Mouse (Mus musculus) limb, embryonic 10.5 days (tissue): Measurements from ENCODE around the gene Ypel2. TPM values are rescaled to one million over a fixed set of nuclear protein-coding genes. Genes with fewer than 3 reads are reported as not detected.
A peak's percentile ranks its signal among the peaks of the same experiment; 100 is the strongest.
"Not testable (repeated sequence)": the region's sequence is repeated elsewhere in the genome, so short reads cannot be mapped to it uniquely, and the experiment has no call there.

Experiments
- DNase-seq: peaks from one replicate; pipeline ENCODE4 v3.0.0-alpha.2; 2017; ENCODE audit warnings: low spot score
- H3K27ac ChIP-seq: fragments of 300-500 bp; sonication (generic); 2 replicates; pipeline ENCODE4 v1.5.1; 2016; ENCODE audit warnings: mild to moderate bottlenecking
- H3K27me3 ChIP-seq: fragments of 300-500 bp; sonication (generic); 2 replicates; pipeline ENCODE4 v1.6.1; 2016; ENCODE audit warnings: low read depth, mild to moderate bottlenecking; ENCODE audit not compliant: poor library complexity, severe bottlenecking
- H3K36me3 ChIP-seq: fragments of 300-500 bp; sonication (generic); 2 replicates; pipeline ENCODE4 v1.6.1; 2016; ENCODE audit warnings: mild to moderate bottlenecking, moderate library complexity
- H3K4me1 ChIP-seq: fragments of 300-500 bp; sonication (generic); 2 replicates; pipeline ENCODE4 v1.6.1; 2016
- H3K4me3 ChIP-seq: fragments of 300-500 bp; sonication (generic); 2 replicates; pipeline ENCODE4 v1.5.1; 2016; ENCODE audit warnings: mild to moderate bottlenecking, moderate library complexity
- H3K9me3 ChIP-seq: fragments of 300-500 bp; sonication (generic); replicated peaks from 2 replicates; pipeline ENCODE4 v1.6.1; 2016; ENCODE audit warnings: mild to moderate bottlenecking
- WGBS: fragments of 180-500 bp; shearing (Covaris S2); methylation state at CpG from one replicate; pipeline ENCODE4 v1.1.7; 2016; 5-methylcytosine and 5-hydroxymethylcytosine counted together
- polyA plus RNA-seq: library from polyadenylated mRNA; unstranded; fragments of >200 nt; fragmentation: Nextera tagmentation; extraction: Ambion mirVana; gene quantifications from 2 replicates; pipeline ENCODE4 v1.2.1, GENCODE M21; 2016

The Ypel2 gene
- polyA plus RNA-seq = 3.0 and 5.5 TPM in 2 replicates

- H3K4me3 ChIP-seq = peak within 1 kb of the TSS; percentile 92
- H3K36me3 ChIP-seq = no peaks in the 10 kb centered on the region
- peak within 1 kb of the TSS; percentile 90 for H3K27ac ChIP-seq
- H3K4me1 ChIP-seq = peaks cover 38% of the 10 kb centered on the region
- no peaks in the 10 kb centered on the region for H3K9me3 ChIP-seq
- WGBS = under 1% methylated on average over 96 of the region's 96 CpGs
- DNase-seq = peak; percentile 95
- peaks cover 8% of the 10 kb centered on the region; the same call in 1 of the 2 replicates for H3K27me3 ChIP-seq
Observed at GRCm38 (mm10) chr11:86993041-86994037, at the start of gene Ypel2. Gene Ypel2 (minus strand): TSS chr11:86993707.

DNA sequence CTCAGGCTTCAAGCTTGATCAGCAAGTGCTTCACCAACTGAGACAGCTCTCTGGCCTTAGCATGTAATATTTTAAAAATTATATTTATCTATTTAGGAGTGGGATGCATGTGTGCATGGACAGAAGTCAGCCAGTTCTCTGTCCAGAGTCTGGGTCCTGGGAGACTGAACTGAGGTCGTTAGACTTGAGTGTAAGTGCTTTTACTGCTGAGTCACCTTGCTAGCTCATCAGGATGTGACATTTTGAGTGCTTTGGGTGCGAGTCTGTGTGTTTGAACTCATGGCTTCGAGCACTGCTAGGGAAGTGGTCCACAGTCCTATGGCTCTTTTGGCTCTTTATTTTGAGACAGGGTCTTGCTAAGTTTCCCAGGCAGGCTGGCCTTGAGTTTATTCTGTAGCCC, 49.5 kb upstream of the Ypel2 start:
- Histone ChIP-seq H3K36me3 (peaks cover 46% of the 10 kb centered on the region), H3K9me3 (no peaks in the 10 kb centered on the region), H3K4me1 (no peaks in the 10 kb centered on the region), H3K27me3 (no peaks in the 10 kb centered on the region), H3K4me3 (no peak overlapping the region), H3K27ac (no peak overlapping the region)
- 89% methylated on average over 3 of the region's 3 CpGs for WGBS
- no peak for DNase-seq

DNA sequence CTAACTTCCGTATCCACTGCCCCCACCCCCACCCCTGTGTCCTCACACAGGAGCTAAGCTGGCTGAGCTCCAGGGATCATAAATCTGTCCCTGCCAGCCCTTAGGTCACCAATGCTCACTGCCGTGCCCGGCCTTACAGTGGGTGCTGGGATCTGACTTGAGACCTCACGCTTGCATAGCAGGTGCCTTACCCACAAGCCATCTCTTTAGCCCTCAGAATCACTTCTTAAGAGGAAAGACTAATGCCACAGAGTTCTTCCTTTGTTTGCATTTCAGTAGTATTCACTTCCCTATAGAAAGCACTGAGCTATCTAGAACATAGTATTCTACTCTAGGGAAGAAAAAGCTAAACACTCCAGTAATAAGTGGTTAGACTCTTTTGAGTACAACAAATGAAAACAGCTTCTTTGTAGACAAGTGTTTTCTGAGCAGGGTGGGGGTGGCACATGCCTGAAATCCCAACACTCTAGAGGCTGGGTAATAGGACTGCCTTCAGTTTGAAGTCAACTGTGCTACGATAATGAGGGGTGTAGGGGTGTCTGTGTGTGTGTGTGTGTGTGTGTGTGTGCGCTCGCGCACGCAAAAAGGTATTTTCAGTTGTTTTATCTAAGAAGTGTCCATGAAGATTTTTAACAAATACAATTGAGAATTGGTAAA, 45.9 kb upstream of the Ypel2 start:
- Histone ChIP-seq H3K9me3 (no peaks in the 10 kb centered on the region), H3K4me1 (no peaks in the 10 kb centered on the region), H3K27me3 (no peaks in the 10 kb centered on the region), H3K36me3 (peaks cover 47% of the 10 kb centered on the region), H3K27ac (no peak overlapping the region), H3K4me3 (no peak overlapping the region)
- WGBS = 76% methylated on average over 9 of the region's 9 CpGs
- DNase-seq = no peak

- no peaks in the 10 kb centered on the region for H3K9me3 ChIP-seq
- WGBS = 64% methylated on average over 4 of the region's 4 CpGs
- no peak overlapping the region for H3K27ac ChIP-seq
- H3K36me3 ChIP-seq = peaks cover 26% of the 10 kb centered on the region
- H3K4me1 ChIP-seq = no peaks in the 10 kb centered on the region
- no peak overlapping the region for H3K4me3 ChIP-seq
- DNase-seq = no peak
- no peaks in the 10 kb centered on the region for H3K27me3 ChIP-seq
Observed at GRCm38 (mm10) chr11:87036180-87036579, 42.7 kb upstream of the Ypel2 start.

GRCm38 (mm10) chr11:87028212-87028611, 34.7 kb upstream of the Ypel2 start:
- Histone ChIP-seq H3K4me3 (no peak overlapping the region), H3K27me3 (no peaks in the 10 kb centered on the region), H3K9me3 (no peaks in the 10 kb centered on the region), H3K4me1 (no peaks in the 10 kb centered on the region), H3K27ac (no peak overlapping the region), H3K36me3 (no peaks in the 10 kb centered on the region)
- DNase-seq = no peak
- WGBS = 88% methylated on average over 3 of the region's 3 CpGs

DNA sequence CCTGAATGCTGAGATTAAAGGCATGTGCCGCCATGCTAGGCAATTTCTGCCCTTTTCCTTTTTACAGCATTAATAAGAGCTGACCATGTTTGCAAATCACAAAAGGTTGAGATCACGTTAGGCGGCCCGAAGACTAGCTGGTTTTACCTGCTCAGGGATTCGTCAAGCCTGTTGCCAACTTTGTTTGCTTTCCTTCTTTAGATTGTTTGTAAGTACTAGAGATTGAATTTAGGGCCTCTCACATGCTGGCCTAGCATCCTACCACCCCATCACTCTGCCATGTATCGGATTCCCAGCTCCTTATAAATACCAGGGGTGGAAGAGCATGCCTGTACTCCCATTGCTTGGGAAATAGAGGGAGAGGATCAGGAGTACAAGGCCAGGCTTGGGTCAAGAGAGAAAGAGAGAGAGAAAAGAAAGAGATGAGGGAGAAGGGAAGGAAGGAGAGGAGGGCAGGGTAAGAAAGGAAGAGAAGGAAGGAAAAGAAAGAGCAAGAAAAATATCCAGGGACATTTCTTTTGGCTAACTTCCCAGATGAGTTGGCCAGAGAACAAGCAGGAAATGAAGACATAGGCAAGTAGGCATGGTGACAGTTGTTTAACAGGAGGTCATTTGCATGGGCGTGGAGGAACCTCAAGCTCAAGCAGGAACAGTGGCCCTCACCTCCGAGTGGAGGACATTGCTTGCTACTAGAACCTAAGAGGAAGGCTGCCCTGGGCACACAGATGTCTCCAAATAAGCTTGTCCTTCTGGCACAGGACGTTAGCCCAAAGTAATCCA, 32.8 kb upstream of the Ypel2 start:
- H3K27ac ChIP-seq = no peak overlapping the region
- no peaks in the 10 kb centered on the region for H3K36me3 ChIP-seq
- H3K4me1 ChIP-seq = no peaks in the 10 kb centered on the region
- no peak for DNase-seq
- H3K9me3 ChIP-seq = no peaks in the 10 kb centered on the region
- no peak overlapping the region for H3K4me3 ChIP-seq
- 82% methylated on average over 9 of the region's 9 CpGs for WGBS
- H3K27me3 ChIP-seq = no peaks in the 10 kb centered on the region

GRCm38 (mm10) chr11:87025351-87025750, 31.8 kb upstream of the Ypel2 start:
- WGBS = 88% methylated on average over 3 of the region's 3 CpGs
- Histone ChIP-seq H3K36me3 (no peaks in the 10 kb centered on the region), H3K4me1 (no peaks in the 10 kb centered on the region), H3K9me3 (no peaks in the 10 kb centered on the region), H3K27me3 (no peaks in the 10 kb centered on the region), H3K4me3 (no peak overlapping the region), H3K27ac (no peak overlapping the region)
- no peak for DNase-seq

GRCm38 (mm10) chr11:87023240-87023639, 29.7 kb upstream of the Ypel2 start:
- 64% methylated on average over 8 of the region's 8 CpGs for WGBS

DNA sequence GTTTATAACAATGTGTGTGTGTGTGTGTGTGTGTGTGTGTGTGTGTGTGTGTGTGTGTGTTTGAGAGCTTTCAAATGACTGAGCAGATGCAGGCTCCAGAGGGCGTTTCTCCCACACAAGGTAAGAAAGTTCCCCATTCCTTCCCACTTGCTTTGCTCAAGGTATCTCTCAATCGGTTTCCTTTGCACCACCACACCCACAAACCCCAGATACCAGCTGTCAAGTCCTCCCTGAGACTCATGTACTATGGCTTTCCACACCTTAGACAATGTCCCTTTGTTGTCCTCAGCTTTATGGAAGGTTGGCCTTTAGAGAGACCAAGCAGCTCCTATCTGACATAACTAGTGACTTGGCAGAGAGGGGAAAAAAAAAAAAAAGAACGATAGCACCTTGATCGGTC, 29.3 kb upstream of the Ypel2 start:
- Histone ChIP-seq H3K4me3 (no peak overlapping the region), H3K36me3 (no peaks in the 10 kb centered on the region), H3K27ac (no peak overlapping the region), H3K27me3 (no peaks in the 10 kb centered on the region), H3K4me1 (0 out of 2 replicates have a peak, but pooled peaks cover 6% of the 10 kb centered on the region), H3K9me3 (no peaks in the 10 kb centered on the region)
- DNase-seq = no peak
- WGBS = 75% methylated on average over 4 of the region's 4 CpGs

More at GRCm38 (mm10) chr11:87023240-87023639, 29.7 kb upstream of the Ypel2 start:
- not testable (repeated sequence) for H3K27ac ChIP-seq, H3K4me3 ChIP-seq, H3K27me3 ChIP-seq, H3K4me1 ChIP-seq, DNase-seq, H3K9me3 ChIP-seq, H3K36me3 ChIP-seq

DNA sequence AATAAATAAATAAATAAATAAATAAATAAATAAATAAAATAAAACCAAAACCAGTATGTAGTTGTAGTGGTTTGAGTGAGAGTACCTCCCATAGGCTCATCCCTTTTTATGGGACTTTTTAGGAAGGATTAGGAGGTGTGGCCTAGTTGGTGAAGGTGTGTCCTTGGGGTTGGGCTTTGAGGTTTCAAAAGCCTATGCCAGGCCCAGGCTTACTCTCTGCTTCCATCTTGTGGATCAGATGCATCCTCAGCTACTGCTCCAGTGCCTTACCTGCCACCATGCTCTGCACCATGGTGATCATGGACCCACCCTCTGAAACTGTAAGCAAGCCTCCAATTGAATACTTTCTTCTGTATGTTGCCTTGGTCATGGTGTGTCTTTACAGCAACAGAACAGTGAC, 28.0 kb upstream of the Ypel2 start:
- H3K4me3 ChIP-seq = no peak overlapping the region
- H3K36me3 ChIP-seq = no peaks in the 10 kb centered on the region
- H3K4me1 ChIP-seq = 0 out of 2 replicates have a peak, but pooled peaks cover 7% of the 10 kb centered on the region
- H3K27ac ChIP-seq = no peak overlapping the region
- no peaks in the 10 kb centered on the region for H3K9me3 ChIP-seq
- no peak for DNase-seq
- H3K27me3 ChIP-seq = no peaks in the 10 kb centered on the region

DNA sequence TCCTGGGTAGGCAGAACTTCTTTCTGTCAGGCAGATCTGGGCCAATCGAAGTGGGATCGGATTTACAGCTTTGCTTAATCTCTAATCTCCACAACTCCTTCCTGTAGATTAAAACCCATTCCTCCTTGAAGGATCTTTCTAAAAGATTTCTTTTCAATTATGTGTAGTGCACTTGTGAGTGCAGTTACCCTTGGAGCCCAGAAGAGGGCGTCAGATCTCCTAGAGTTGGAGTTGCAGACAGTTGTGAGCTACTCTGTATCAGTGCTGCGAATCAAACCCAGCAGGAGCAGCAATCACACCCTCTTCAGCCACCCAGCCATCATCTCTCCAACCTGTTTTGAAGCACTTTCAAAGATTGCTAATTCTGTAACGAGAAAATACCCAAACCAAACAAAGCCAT, 26.9 kb upstream of the Ypel2 start:
- Histone ChIP-seq H3K9me3 (no peaks in the 10 kb centered on the region), H3K4me3 (no peak overlapping the region), H3K36me3 (no peaks in the 10 kb centered on the region), H3K27me3 (no peaks in the 10 kb centered on the region), H3K4me1 (0 out of 2 replicates have a peak, but pooled peaks cover 7% of the 10 kb centered on the region), H3K27ac (no peak overlapping the region)
- no peak for DNase-seq
- WGBS = 84% methylated on average over 5 of the region's 5 CpGs

DNA sequence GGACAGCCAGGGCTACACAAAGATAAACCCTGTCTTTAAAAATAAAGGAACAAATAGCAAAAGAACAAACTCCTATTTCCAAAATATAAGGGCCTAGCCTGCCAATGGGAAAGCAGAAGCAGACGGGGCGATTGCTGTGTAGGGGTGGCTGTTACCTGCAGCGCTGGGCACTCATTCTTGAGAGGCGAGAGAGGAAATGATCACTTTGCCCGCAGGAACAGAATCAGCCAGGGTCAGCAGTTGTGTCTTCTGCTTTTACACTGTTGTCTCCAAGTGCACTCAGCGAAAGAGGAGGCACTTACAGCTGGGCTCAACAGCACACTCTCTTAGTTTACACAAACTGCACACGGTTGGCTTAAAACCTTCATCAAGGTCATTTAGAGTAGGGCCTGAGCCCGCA, 25.9 kb upstream of the Ypel2 start:
- 92% methylated on average over 8 of the region's 8 CpGs for WGBS
- H3K4me3 ChIP-seq = no peak overlapping the region

More for the DNA sequence above, 25.9 kb upstream of the Ypel2 start:
- no peaks in the 10 kb centered on the region for H3K9me3 ChIP-seq
- H3K27ac ChIP-seq = no peak overlapping the region
- no peak for DNase-seq
- no peaks in the 10 kb centered on the region for H3K36me3 ChIP-seq
- H3K27me3 ChIP-seq = no peaks in the 10 kb centered on the region
- peaks cover 10% of the 10 kb centered on the region; the same call in 1 of the 2 replicates for H3K4me1 ChIP-seq
